Mouse (Mus musculus) intestine, postnatal 0 days (tissue): ENCODE data around the gene Tmem92. TPM values are rescaled to one million over a fixed set of nuclear protein-coding genes. Genes with fewer than 3 reads are reported as not detected.
A peak's percentile ranks its signal among the peaks of the same experiment; 100 is the strongest.

ENCODE experiments used
- ATAC-seq: fragments of 200-750 bp; cut with Nextera tagmentation; 2 replicates; pipeline ENCODE4 v1.8.0; 2017; ENCODE audit warnings: mild to moderate bottlenecking, moderate TSS enrichment, moderate library complexity
- H3K27ac ChIP-seq: fragments of 300-500 bp; sonication (generic); 2 replicates; pipeline ENCODE4 v1.5.1; 2014; ENCODE audit warnings: mild to moderate bottlenecking, low read depth, low read length, moderate library complexity
- H3K27me3 ChIP-seq: fragments of 300-500 bp; sonication (generic); replicated peaks from 2 replicates; pipeline ENCODE4 v1.6.1; 2014; ENCODE audit warnings: low read length, mixed read lengths; ENCODE audit not compliant: control insufficient read depth, insufficient read depth
- H3K36me3 ChIP-seq: fragments of 300-500 bp; sonication (generic); 2 replicates; pipeline ENCODE4 v1.6.1; 2014; ENCODE audit warnings: mild to moderate bottlenecking, moderate library complexity; ENCODE audit not compliant: control insufficient read depth, insufficient read depth
- H3K4me1 ChIP-seq: fragments of 300-500 bp; sonication (generic); replicated peaks from 2 replicates; pipeline ENCODE4 v1.6.1; 2014; ENCODE audit warnings: antibody characterized with exemption, low read length, mixed read lengths; ENCODE audit not compliant: control insufficient read depth, insufficient read depth
- H3K4me2 ChIP-seq: fragments of 300-500 bp; sonication (generic); replicated peaks from 2 replicates; pipeline ENCODE4 v1.6.1; 2014; ENCODE audit warnings: low read depth, mild to moderate bottlenecking, moderate library complexity
- H3K4me3 ChIP-seq: fragments of 300-500 bp; sonication (generic); 2 replicates; pipeline ENCODE4 v1.5.1; 2014; ENCODE audit warnings: low read depth, low read length
- H3K9ac ChIP-seq: fragments of 300-500 bp; sonication (generic); 2 replicates; pipeline ENCODE4 v1.6.1; 2014; ENCODE audit warnings: mild to moderate bottlenecking, low read depth, low read length
- H3K9me3 ChIP-seq: fragments of 300-500 bp; sonication (generic); 2 replicates; pipeline ENCODE4 v1.6.1; 2016; ENCODE audit warnings: mixed run types; ENCODE audit not compliant: control insufficient read depth
- CTCF ChIP-seq: sonication (generic); IDR thresholded peaks from 2 replicates; pipeline ENCODE4 v1.5.1; 2016; ENCODE audit warnings: low read depth, mild to moderate bottlenecking, control low read depth, antibody characterized with exemption, moderate library complexity
- WGBS: fragments of 180-500 bp; shearing (Covaris S2); extraction: QIAGEN DNeasy Blood & Tissue Kit; methylation state at CpG from one replicate; pipeline ENCODE4 v1.1.7; 2014; 5-methylcytosine and 5-hydroxymethylcytosine counted together
- polyA plus RNA-seq: library from polyadenylated mRNA; unstranded; fragments of >200 nt; fragmentation: Nextera tagmentation; extraction: Ambion mirVana; gene quantifications from 2 replicates; pipeline ENCODE4 v1.2.1, GENCODE M21; 2015

Tmem92 gene
- polyA plus RNA-seq, 1 experiment from 2014 or later = not detected

DNA sequence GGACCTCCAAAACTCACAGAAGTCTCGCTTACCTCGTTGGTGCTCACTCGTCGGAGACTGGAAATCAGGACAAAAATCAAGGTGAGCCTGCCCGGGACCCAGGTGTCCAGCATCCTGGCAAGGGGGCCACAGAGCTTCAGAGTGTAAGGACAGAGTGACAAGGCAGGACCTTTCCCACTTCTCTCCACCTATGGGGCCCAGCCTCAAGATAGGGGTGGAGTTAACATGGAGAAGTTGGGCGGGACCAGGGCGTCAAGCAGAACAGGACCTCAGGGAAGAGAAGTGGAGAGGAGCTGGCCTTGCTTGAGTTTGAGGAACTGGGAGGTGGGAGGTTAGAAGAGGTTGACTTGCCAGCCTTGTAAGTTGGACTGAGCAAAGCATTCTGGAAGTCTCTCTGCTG is 21.7 kb downstream of the Tmem92 start:
- peaks cover 13% of the 10 kb centered on the region; the same call in 1 of the 2 replicates for H3K36me3 ChIP-seq
- peak overlapping the region; percentile 57 for H3K4me2 ChIP-seq
- H3K27ac ChIP-seq = peak overlapping the region; percentile 73
- H3K27me3 ChIP-seq = no peaks in the 10 kb centered on the region
- WGBS = 51% methylated on average over 7 of the region's 7 CpGs
- H3K9ac ChIP-seq = peak overlapping the region; percentile 22; the same call in 1 of the 2 replicates
- ATAC-seq = peak; percentile 70
- H3K4me1 ChIP-seq = no peaks in the 10 kb centered on the region; the same call in 1 of the 2 replicates
- H3K4me3 ChIP-seq = peak overlapping the region; percentile 26
- TF ChIP-seq CTCF = no peak
- no peaks in the 10 kb centered on the region for H3K9me3 ChIP-seq

DNA sequence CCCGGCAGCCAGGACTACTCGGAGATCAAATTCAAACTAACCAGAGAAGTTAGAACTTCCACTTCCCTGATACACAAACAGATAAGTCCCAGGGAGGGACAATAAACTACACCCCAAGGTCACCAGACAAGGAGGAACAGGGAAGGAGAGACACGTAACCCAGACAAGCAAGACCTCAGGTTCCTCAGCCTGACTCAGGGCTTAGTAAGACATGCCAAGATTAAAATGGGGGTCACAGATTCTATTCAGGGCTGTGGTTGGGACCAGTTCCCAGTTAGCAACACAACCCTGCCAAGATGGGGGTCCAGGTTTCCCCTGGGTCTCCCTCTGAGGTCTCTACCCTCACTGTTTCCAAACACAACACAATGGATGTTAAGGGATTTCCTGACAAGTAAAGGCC is 22.1 kb downstream of the Tmem92 start:
- 19% methylated on average over 3 of the region's 3 CpGs for WGBS
- H3K4me2 ChIP-seq = peak overlapping the region; percentile 57
- H3K36me3 ChIP-seq = peaks cover 13% of the 10 kb centered on the region; the same call in 1 of the 2 replicates
- TF ChIP-seq CTCF = no peak
- no peaks in the 10 kb centered on the region; the same call in 1 of the 2 replicates for H3K4me1 ChIP-seq
- H3K9me3 ChIP-seq = no peaks in the 10 kb centered on the region
- peak overlapping the region; percentile 73 for H3K27ac ChIP-seq
- ATAC-seq = peak; percentile 71
- peak overlapping the region; percentile 22; the same call in 1 of the 2 replicates for H3K9ac ChIP-seq
- H3K4me3 ChIP-seq = peak overlapping the region; percentile 26
- no peaks in the 10 kb centered on the region for H3K27me3 ChIP-seq

DNA sequence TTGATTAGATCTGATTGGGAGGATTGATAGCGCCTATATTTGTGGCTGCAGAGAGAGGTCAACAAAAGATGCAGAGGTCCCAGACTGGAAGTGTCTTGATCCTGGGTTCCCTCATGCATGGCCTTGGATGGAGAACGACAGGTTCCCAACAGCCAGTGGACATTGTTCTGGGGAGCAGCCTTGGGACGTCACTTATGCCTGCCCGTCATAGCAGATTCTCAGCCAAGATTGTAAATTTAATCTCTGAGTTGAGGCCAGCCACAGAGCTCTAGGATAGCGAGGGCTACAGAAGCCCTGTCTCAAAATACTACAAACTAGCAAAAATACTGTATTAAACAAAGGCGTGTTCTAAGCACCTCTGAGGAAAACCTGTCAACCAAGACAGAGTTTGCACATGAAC is 22.6 kb downstream of the Tmem92 start:
- Histone ChIP-seq H3K4me2 (peak overlapping the region; percentile 57), H3K4me3 (peak overlapping the region; percentile 26), H3K27me3 (no peaks in the 10 kb centered on the region), H3K9me3 (no peaks in the 10 kb centered on the region), H3K4me1 (no peaks in the 10 kb centered on the region; the same call in 1 of the 2 replicates), H3K27ac (0 out of 2 replicates have a peak overlapping the region, but pooled peaks have one; percentile 73), H3K36me3 (peaks cover 13% of the 10 kb centered on the region; the same call in 1 of the 2 replicates), H3K9ac (no peak overlapping the region)
- 45% methylated on average over 6 of the region's 6 CpGs for WGBS
- TF ChIP-seq CTCF = no peak
- ATAC-seq = 0 out of 2 replicates have a peak, but pooled peaks have one; percentile 20

DNA sequence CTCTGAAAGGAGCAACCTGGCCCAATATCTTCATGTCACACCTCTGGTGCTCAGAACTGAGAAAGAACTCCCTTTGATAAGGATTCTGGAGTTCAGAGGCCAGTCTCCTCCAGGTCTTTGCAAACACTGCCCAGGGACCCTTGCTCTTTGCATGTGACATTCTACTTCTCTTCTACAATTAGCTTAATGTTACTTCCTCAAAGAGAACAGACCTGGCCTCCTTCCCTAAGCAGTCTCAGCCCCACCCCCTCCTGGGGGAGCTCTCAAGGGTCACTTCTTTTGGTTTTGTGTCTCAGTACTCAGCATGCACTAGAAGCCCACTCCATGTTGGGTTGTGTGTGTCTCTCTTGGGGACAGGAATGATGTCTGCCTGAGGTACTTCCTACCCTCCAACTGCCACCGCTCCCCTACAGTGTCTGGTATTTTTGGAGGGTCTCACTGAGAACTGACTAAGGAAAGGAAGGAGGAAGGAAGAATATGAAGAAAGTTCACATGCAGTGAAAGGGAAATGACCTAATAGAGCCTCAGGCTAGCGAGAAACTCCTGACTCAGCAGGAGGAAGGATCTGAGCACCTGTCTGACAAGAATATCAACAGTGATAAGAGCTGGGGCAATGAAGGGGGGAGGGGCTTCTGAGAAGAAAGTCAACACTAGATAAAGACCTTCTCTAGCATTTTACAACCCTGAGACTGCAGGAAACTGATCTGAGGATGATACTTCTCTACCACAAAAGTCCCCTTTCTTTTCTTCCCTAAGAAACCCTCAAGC is 29.4 kb downstream of the Tmem92 start:
- no peak for TF ChIP-seq CTCF
- peaks cover 13% of the 10 kb centered on the region; the same call in 1 of the 2 replicates for H3K36me3 ChIP-seq
- peak overlapping the region; percentile 70 for H3K27ac ChIP-seq
- H3K9me3 ChIP-seq = no peaks in the 10 kb centered on the region
- no peak overlapping the region for H3K4me3 ChIP-seq
- 11% methylated on average over 2 of the region's 2 CpGs for WGBS
- H3K4me2 ChIP-seq = peak overlapping the region; percentile 17; the same call in 1 of the 2 replicates
- peak; percentile 89 for ATAC-seq
- H3K27me3 ChIP-seq = no peaks in the 10 kb centered on the region
- 0 out of 2 replicates have a peak, but pooled peaks cover 4% of the 10 kb centered on the region for H3K4me1 ChIP-seq
- no peak overlapping the region for H3K9ac ChIP-seq

DNA sequence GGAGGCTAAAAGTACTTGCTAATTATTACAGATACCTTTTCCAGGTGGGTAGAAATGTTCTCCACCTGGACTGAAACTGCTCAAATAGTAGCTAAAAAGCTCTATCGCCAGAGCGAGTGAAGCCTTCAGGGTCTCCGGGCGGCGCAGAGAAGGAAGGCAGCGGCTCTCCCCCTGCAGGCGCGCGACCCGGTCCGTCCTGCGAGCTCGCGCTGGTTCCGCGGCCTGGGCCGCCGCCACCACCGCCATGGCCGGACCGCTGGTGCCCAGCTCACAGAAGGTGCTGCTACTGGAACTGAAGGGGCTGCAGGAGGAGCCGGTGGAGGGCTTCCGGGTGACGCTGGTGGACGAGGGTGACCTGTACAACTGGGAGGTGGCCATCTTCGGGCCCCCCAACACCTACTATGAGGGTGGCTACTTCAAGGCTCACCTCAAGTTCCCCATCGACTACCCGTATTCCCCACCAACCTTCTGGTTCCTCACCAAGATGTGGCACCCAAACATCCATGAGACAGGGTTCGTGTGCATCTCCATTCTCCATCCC is 40.7 kb downstream of the Tmem92 start, which contains the start of gene Cdc34b:
Gene Cdc34b, plus strand, starts transcription at position 51 of the 541 bp plus-strand sequence.
- ATAC-seq = no peak
- no peak within 1 kb of the TSS for H3K4me2 ChIP-seq
- 81% methylated on average over 27 of the region's 29 CpGs for WGBS
- no peak within 1 kb of the TSS for H3K4me3 ChIP-seq
- H3K9ac ChIP-seq = no peak within 1 kb of the TSS
- H3K36me3 ChIP-seq = no peaks in the 10 kb centered on the region
- H3K4me1 ChIP-seq = no peaks in the 10 kb centered on the region
- no peaks in the 10 kb centered on the region for H3K27me3 ChIP-seq
- no peak for TF ChIP-seq CTCF
- H3K27ac ChIP-seq = no peak within 1 kb of the TSS
- no peaks in the 10 kb centered on the region for H3K9me3 ChIP-seq

DNA sequence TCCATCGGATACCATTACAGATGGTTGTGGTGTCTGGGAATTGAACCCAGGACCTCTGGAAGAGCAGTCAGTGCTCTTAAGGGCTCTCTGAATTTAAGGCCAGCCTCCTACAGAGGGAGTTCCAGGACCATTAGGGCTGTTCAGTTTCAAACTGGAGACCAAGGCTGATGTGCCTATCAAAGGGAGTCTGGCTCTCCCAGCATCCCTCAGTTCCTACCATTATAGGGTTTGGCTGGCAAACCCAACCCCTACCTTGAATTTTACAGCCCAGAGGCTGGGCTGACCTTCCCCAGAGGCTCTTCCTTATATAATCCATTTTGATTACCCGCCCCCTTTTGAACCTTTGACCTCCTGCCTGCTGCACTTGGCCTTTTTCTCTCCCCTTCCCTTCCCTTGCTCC is 46.8 kb downstream of the Tmem92 start:
- no peak for TF ChIP-seq CTCF
- 58% methylated on average over 2 of the region's 2 CpGs for WGBS
- Histone ChIP-seq H3K9me3 (no peaks in the 10 kb centered on the region), H3K36me3 (no peaks in the 10 kb centered on the region), H3K4me1 (no peaks in the 10 kb centered on the region), H3K27ac (no peak overlapping the region), H3K9ac (no peak overlapping the region), H3K27me3 (no peaks in the 10 kb centered on the region), H3K4me2 (no peak overlapping the region), H3K4me3 (no peak overlapping the region)
- no peak for ATAC-seq
